In the genomic region with DNA sequence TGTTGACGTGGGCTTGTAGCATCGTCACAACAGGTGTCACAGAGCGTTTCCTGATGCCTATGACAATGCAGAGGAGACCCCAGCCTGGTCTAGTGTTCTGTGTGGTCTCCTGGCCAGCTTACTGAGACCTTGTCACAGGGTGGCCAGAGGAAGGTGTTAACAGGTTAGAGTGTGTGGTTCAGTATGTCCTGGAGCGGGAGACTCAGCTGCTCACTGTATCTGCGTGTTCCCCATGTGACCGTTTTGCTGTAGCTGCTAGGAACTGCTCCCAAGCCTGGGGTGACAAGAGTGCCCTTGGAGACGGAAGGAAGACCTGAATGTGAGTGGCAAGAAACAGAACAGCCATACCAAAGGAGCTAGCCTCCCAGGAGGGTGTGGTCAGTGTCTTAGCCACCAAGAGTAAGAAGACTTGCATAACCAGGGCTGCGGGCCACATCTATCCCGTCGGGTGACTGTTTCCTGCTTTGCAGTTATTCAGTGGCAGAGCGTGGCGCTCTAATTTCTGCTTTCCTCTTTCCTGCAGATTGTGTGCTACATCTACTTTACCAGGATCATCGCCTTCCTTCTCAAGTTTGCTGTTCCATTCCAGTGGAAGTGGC, we compare ENCODE assay signal across 19 mouse cellular contexts. TPM values are rescaled to one million over a fixed set of nuclear protein-coding genes. Genes with fewer than 3 reads are reported as not detected.
DNase-seq lines count a peak whose midpoint lies in the region; ATAC-seq lines count a peak whose summit lies in the region.
"Had no signal": no experiment of that assay in that cellular context is flagged by ENCODE, and none has a peak within 500 bp of the region (broad histone marks: within the 10 kb centered on the region; RNA-seq: fewer than 3 reads in every experiment).

No protein-coding gene starts in this region.

- H3K4me2 ChIP-seq in embryonic facial prominence, embryonic 15.5 days (replicated peaks): no peak overlapping the region
- no peak overlapping the region; the same call in 1 of the 2 replicates for H3K4me2 ChIP-seq in heart, embryonic 14.5 days (ENCODE audit: low read length)
- H3K4me2 ChIP-seq in midbrain, embryonic 13.5 days (replicated peaks): no peak overlapping the region
- H3K4me2 ChIP-seq in midbrain, embryonic 16.5 days (ENCODE audit: low read length): no peak overlapping the region
- H3K4me2 ChIP-seq: hindbrain, embryonic 15.5 days; intestine, embryonic 15.5 days; neural tube, embryonic 15.5 days; stomach, embryonic 15.5 days had no signal

- 0 out of 2 replicates have a peak overlapping the region, but pooled peaks have one; percentile 6 for H3K27ac ChIP-seq in embryonic facial prominence, embryonic 15.5 days (replicated peaks)
- H3K27ac ChIP-seq in embryonic facial prominence, embryonic 10.5 days (replicated peaks): no peak overlapping the region
- peak overlapping the region; percentile 85 to 93 for H3K27ac ChIP-seq in heart, embryonic 14.5 days (replicated peaks in 1 of 2; ENCODE audit: control insufficient read depth in 1 of 2, insufficient read depth in 1 of 2, low read depth in 2 of 2, low read length in 2 of 2)
- peak overlapping the region; percentile 4; the same call in 1 of the 2 replicates for H3K27ac ChIP-seq in midbrain, embryonic 13.5 days
- H3K27ac ChIP-seq in midbrain, embryonic 16.5 days (ENCODE audit: low read length): no peak overlapping the region
- H3K27ac ChIP-seq: forebrain, embryonic 10.5 days; intestine, embryonic 15.5 days; neural tube, embryonic 15.5 days; stomach, embryonic 15.5 days had no signal

- no peak for ATAC-seq in embryonic facial prominence, embryonic 15.5 days (ENCODE audit: insufficient number of reproducible peaks, low FRiP score, low TSS enrichment, low read depth)
- no peak for ATAC-seq in heart, embryonic 14.5 days (ENCODE audit: insufficient number of reproducible peaks, insufficient read depth, low FRiP score, low read depth)
- ATAC-seq in midbrain, embryonic 13.5 days: no peak
- ATAC-seq in midbrain, embryonic 16.5 days: no peak
- ATAC-seq: forebrain, embryonic 16.5 days; intestine, embryonic 15.5 days had no signal

- H3K27me3 ChIP-seq in embryonic facial prominence, embryonic 15.5 days: no peaks in the 10 kb centered on the region
- H3K27me3 ChIP-seq in embryonic facial prominence, embryonic 10.5 days (replicated peaks; ENCODE audit: low read depth, poor library complexity, severe bottlenecking): no peaks in the 10 kb centered on the region
- no peaks in the 10 kb centered on the region for H3K27me3 ChIP-seq in heart, embryonic 14.5 days (ENCODE audit: control insufficient read depth, insufficient read depth, low read length)
- no peaks in the 10 kb centered on the region for H3K27me3 ChIP-seq in midbrain, embryonic 13.5 days
- H3K27me3 ChIP-seq in midbrain, embryonic 16.5 days (ENCODE audit: control insufficient read depth, insufficient read depth, low read depth, low read length): no peaks in the 10 kb centered on the region
- H3K27me3 ChIP-seq: hindbrain, embryonic 15.5 days; intestine, embryonic 15.5 days; neural tube, embryonic 15.5 days; stomach, embryonic 15.5 days had no signal

- H3K9me3 ChIP-seq in embryonic facial prominence, embryonic 15.5 days (replicated peaks): no peaks in the 10 kb centered on the region
- no peaks in the 10 kb centered on the region for H3K9me3 ChIP-seq in embryonic facial prominence, embryonic 10.5 days
- H3K9me3 ChIP-seq in heart, embryonic 14.5 days (ENCODE audit: control insufficient read depth, low read length): no peaks in the 10 kb centered on the region
- H3K9me3 ChIP-seq in midbrain, embryonic 13.5 days: no peaks in the 10 kb centered on the region
- no peaks in the 10 kb centered on the region for H3K9me3 ChIP-seq in midbrain, embryonic 16.5 days (replicated peaks; ENCODE audit: control insufficient read depth, low read length, poor library complexity, severe bottlenecking)
- H3K9me3 ChIP-seq: forebrain, embryonic 10.5 days; hindbrain, embryonic 15.5 days; intestine, embryonic 15.5 days; neural tube, embryonic 15.5 days; stomach, embryonic 15.5 days had no signal

- peaks cover 72% of the 10 kb centered on the region for H3K36me3 ChIP-seq in embryonic facial prominence, embryonic 15.5 days
- H3K36me3 ChIP-seq in embryonic facial prominence, embryonic 10.5 days (replicated peaks): peaks cover 79% of the 10 kb centered on the region
- peaks cover 64% of the 10 kb centered on the region for H3K36me3 ChIP-seq in heart, embryonic 14.5 days (ENCODE audit: control insufficient read depth, insufficient read depth, low read length)
- peaks cover 50% of the 10 kb centered on the region for H3K36me3 ChIP-seq in midbrain, embryonic 13.5 days
- no peaks in the 10 kb centered on the region; the same call in none of the 2 replicates for H3K36me3 ChIP-seq in midbrain, embryonic 16.5 days (ENCODE audit: control insufficient read depth, insufficient read depth, low read length)

- no peak for DNase-seq in embryonic facial prominence, embryonic 10.5 days (ENCODE audit: low spot score)
- no peak for DNase-seq in heart, postnatal 10 days
- DNase-seq in cerebellum, postnatal 14 days: no peak
- DNase-seq: cerebellum, adult 18-20 months; gastrocnemius, postnatal 10 days; kidney, adult 8-10 months; kidney, postnatal 14 days; midbrain, embryonic 14.5 days; thymus, postnatal 25 days had no signal

- intact Hi-C loops in heart, postnatal 10 days (cut with DNase I): no loop called here

- peaks cover 13% of the 10 kb centered on the region for H3K4me1 ChIP-seq in embryonic facial prominence, embryonic 15.5 days
- peaks cover 22% of the 10 kb centered on the region for H3K4me1 ChIP-seq in embryonic facial prominence, embryonic 10.5 days
- peaks cover 60 to 87% of the 10 kb centered on the region in 2 experiments for H3K4me1 ChIP-seq in heart, embryonic 14.5 days (ENCODE audit: control insufficient read depth in 2 of 2, insufficient read depth in 2 of 2, low read length in 2 of 2)
- peaks cover 57% of the 10 kb centered on the region for H3K4me1 ChIP-seq in midbrain, embryonic 13.5 days (replicated peaks)
- peaks cover 23% of the 10 kb centered on the region for H3K4me1 ChIP-seq in midbrain, embryonic 16.5 days (ENCODE audit: control insufficient read depth, insufficient read depth, low read length)
- H3K4me1 ChIP-seq: intestine, embryonic 15.5 days; stomach, embryonic 15.5 days had no signal

- 85% methylated on average over 13 of the region's 13 CpGs for WGBS in embryonic facial prominence, embryonic 15.5 days
- 91% methylated on average over 13 of the region's 13 CpGs for WGBS in embryonic facial prominence, embryonic 10.5 days
- 57% methylated on average over 13 of the region's 13 CpGs for WGBS in heart, embryonic 14.5 days
- WGBS in midbrain, embryonic 13.5 days: 93% methylated on average over 13 of the region's 13 CpGs
- 91% methylated on average over 13 of the region's 13 CpGs for WGBS in midbrain, embryonic 16.5 days

- H3K4me3 ChIP-seq in embryonic facial prominence, embryonic 15.5 days (replicated peaks): no peak overlapping the region
- H3K4me3 ChIP-seq in embryonic facial prominence, embryonic 10.5 days: no peak overlapping the region
- no peak overlapping the region for H3K4me3 ChIP-seq in heart, embryonic 14.5 days (ENCODE audit: control insufficient read depth in 1 of 2, insufficient read depth in 1 of 2, low read depth in 1 of 2, low read length in 2 of 2)
- H3K4me3 ChIP-seq in midbrain, embryonic 13.5 days (replicated peaks): no peak overlapping the region
- no peak overlapping the region for H3K4me3 ChIP-seq in midbrain, embryonic 16.5 days (ENCODE audit: low read depth, low read length)
- H3K4me3 ChIP-seq: forebrain, embryonic 10.5 days; hindbrain, embryonic 15.5 days; intestine, embryonic 15.5 days; neural tube, embryonic 15.5 days; stomach, embryonic 15.5 days had no signal

- no peak overlapping the region for H3K9ac ChIP-seq in embryonic facial prominence, embryonic 15.5 days
- H3K9ac ChIP-seq in heart, embryonic 14.5 days (ENCODE audit: low read length): peak overlapping the region; percentile 54; the same call in 1 of the 2 replicates
- H3K9ac ChIP-seq in midbrain, embryonic 13.5 days (replicated peaks): no peak overlapping the region
- H3K9ac ChIP-seq in midbrain, embryonic 16.5 days (ENCODE audit: low read depth, low read length): no peak overlapping the region
- H3K9ac ChIP-seq: hindbrain, embryonic 15.5 days; intestine, embryonic 15.5 days; neural tube, embryonic 15.5 days; stomach, embryonic 15.5 days had no signal

RNA-seq across cellular contexts. Expression of a gene that starts 37.0 kb away (rescaled TPM):
- 39.5 and 40.3 TPM in 2 replicates for polyA plus RNA-seq in embryonic facial prominence, embryonic 15.5 days (2015; fragmentation: Nextera tagmentation; extraction: Ambion mirVana)
- 66.0 and 66.5 TPM in 2 replicates for polyA plus RNA-seq in embryonic facial prominence, embryonic 10.5 days (2016; fragmentation: Nextera tagmentation; extraction: Ambion mirVana)
- 51.7 and 52.2 TPM in 2 replicates for polyA plus RNA-seq in heart, embryonic 14.5 days (2014; fragmentation: Nextera tagmentation; extraction: Ambion mirVana)
- total RNA-seq in heart, postnatal 10 days (2021): 10 to 100 TPM; 10.8 to 17.1 TPM
- polyA plus RNA-seq in midbrain, embryonic 13.5 days (2015; fragmentation: Nextera tagmentation; extraction: Ambion mirVana): 116 and 120 TPM in 2 replicates
- 148 and 164 TPM in 2 replicates for polyA plus RNA-seq in midbrain, embryonic 16.5 days (2015; fragmentation: Nextera tagmentation; extraction: Ambion mirVana)

RNA-seq across cellular contexts. Expression of a gene that starts 56.5 kb away (rescaled TPM):
- 35.5 and 40.6 TPM in 2 replicates for polyA plus RNA-seq in embryonic facial prominence, embryonic 15.5 days (2015; fragmentation: Nextera tagmentation; extraction: Ambion mirVana)
- polyA plus RNA-seq in embryonic facial prominence, embryonic 10.5 days (2016; fragmentation: Nextera tagmentation; extraction: Ambion mirVana): 28.7 and 32.4 TPM in 2 replicates
- 26.6 and 27.3 TPM in 2 replicates for polyA plus RNA-seq in heart, embryonic 14.5 days (2014; fragmentation: Nextera tagmentation; extraction: Ambion mirVana)
- total RNA-seq in heart, postnatal 10 days (2021): 10 to 100 TPM; 42.1 to 42.3 TPM
- polyA plus RNA-seq in midbrain, embryonic 13.5 days (2015; fragmentation: Nextera tagmentation; extraction: Ambion mirVana): 37.5 and 40.0 TPM in 2 replicates
- 34.9 and 43.6 TPM in 2 replicates for polyA plus RNA-seq in midbrain, embryonic 16.5 days (2015; fragmentation: Nextera tagmentation; extraction: Ambion mirVana)

Comparison
In these comparisons a context has a peak if more than half of its experiments do, and no peak if none do; other contexts are left out.
1. H3K27ac ChIP-seq: peak in embryonic facial prominence, embryonic 15.5 days (single experiment), heart, embryonic 14.5 days (2 of 2) and midbrain, embryonic 13.5 days (single experiment); none in embryonic facial prominence, embryonic 10.5 days (single experiment) and midbrain, embryonic 16.5 days (single experiment).